9 mouse cellular contexts compared by ENCODE assay signal in the genomic region with DNA sequence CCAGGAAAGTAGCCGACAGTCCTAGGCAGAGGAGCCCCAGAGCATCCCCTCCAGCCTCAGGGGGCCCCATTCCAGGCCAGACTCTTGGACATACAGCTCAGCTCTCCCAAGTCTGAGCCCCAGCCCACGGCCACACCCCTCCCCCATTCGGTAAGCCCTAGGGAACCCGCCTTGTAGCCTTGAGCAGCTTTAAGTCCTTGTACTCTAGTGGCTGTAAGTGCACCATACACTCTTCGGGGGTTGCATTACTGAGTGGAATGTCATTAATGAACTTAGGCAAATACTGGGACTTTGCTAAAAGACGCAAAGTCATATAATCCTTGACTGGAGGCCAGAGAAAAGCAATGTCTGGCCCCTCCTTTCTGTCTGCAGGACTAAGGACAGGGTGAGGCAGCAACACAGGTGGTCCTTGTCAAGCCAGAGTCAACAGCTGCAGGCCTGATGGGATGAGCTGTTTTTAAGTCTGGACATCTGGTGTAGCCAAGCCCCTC. TPM values are rescaled to one million over a fixed set of nuclear protein-coding genes. Genes with fewer than 3 reads are reported as not detected.
A peak's percentile ranks its signal among the peaks of the same experiment; 100 is the strongest.
DNase-seq lines count a peak whose midpoint lies in the region; ATAC-seq and TF ChIP-seq lines count a peak whose summit lies in the region.
"Had no signal": no experiment of that assay in that cellular context is flagged by ENCODE, and none has a peak within 500 bp of the region (broad histone marks: within the 10 kb centered on the region; RNA-seq: fewer than 3 reads in every experiment).

No protein-coding gene starts in this region.

- H3K4me2 ChIP-seq in forebrain, embryonic 12.5 days, result no peak overlapping the region
- no peak overlapping the region for H3K4me2 ChIP-seq in forebrain, embryonic 13.5 days
- peak overlapping the region; percentile 18 for H3K4me2 ChIP-seq in heart, embryonic 14.5 days (ENCODE audit: low read length)

- H3K4me1 ChIP-seq in forebrain, embryonic 12.5 days, result peaks cover 17% of the 10 kb centered on the region
- peaks cover 8% of the 10 kb centered on the region for H3K4me1 ChIP-seq in forebrain, embryonic 13.5 days
- peaks cover 22 to 41% of the 10 kb centered on the region in 2 experiments for H3K4me1 ChIP-seq in heart, embryonic 14.5 days (ENCODE audit: control insufficient read depth in 2 of 2, insufficient read depth in 2 of 2, low read length in 2 of 2)
- peaks cover 7% of the 10 kb centered on the region for H3K4me1 ChIP-seq in thymus, adult 2 months (replicated peaks; ENCODE audit: control insufficient read depth, insufficient read depth, low read length)

- no peak for TF ChIP-seq CTCF in thymus, adult 2 months (IDR thresholded peaks at IDR 0.05; ENCODE audit: borderline replicate concordance, control insufficient read depth, extremely low read depth, insufficient read depth, low read length, poor library complexity)

- peak; percentile 75 for DNase-seq in ES-CJ7 (ENCODE audit: low read depth, low spot score)
- peak; percentile 80 for DNase-seq in lung, postnatal 10 days
- no peak for DNase-seq in thymus, adult 2 months
- no peak for DNase-seq in left cerebral cortex, adult 8-10 months (ENCODE audit: low spot score in 2 of 2)
- DNase-seq in layer of hippocampus, adult 9-11 months, result no peak

- no peak for ATAC-seq in forebrain, embryonic 12.5 days (ENCODE audit: low FRiP score)
- no peak for ATAC-seq in forebrain, embryonic 13.5 days
- no peak for ATAC-seq in heart, embryonic 14.5 days (ENCODE audit: insufficient number of reproducible peaks, insufficient read depth, low FRiP score, low read depth)

- H3K4me3 ChIP-seq in forebrain, embryonic 12.5 days (replicated peaks), result no peak overlapping the region
- H3K4me3 ChIP-seq in forebrain, embryonic 13.5 days, result no peak overlapping the region
- no peak overlapping the region for H3K4me3 ChIP-seq in heart, embryonic 14.5 days (ENCODE audit: control insufficient read depth in 1 of 2, insufficient read depth in 1 of 2, low read depth in 1 of 2, low read length in 2 of 2)
- no peak overlapping the region for H3K4me3 ChIP-seq in thymus, adult 2 months (ENCODE audit: control insufficient read depth, insufficient read depth, low read length)

- H3K27ac ChIP-seq in forebrain, embryonic 12.5 days, result 0 out of 2 replicates have a peak overlapping the region, but pooled peaks have one; percentile 2
- H3K27ac ChIP-seq in forebrain, embryonic 13.5 days, result no peak overlapping the region
- peak overlapping the region; percentile 70 to 81 for H3K27ac ChIP-seq in heart, embryonic 14.5 days (replicated peaks in 1 of 2; ENCODE audit: control insufficient read depth in 1 of 2, insufficient read depth in 1 of 2, low read depth in 2 of 2, low read length in 2 of 2)
- no peak overlapping the region for H3K27ac ChIP-seq in thymus, adult 2 months (ENCODE audit: control insufficient read depth, insufficient read depth, low read length)

- no peaks in the 10 kb centered on the region for H3K9me3 ChIP-seq in forebrain, embryonic 12.5 days
- H3K9me3 ChIP-seq in forebrain, embryonic 13.5 days (replicated peaks), result no peaks in the 10 kb centered on the region
- no peaks in the 10 kb centered on the region for H3K9me3 ChIP-seq in heart, embryonic 14.5 days (ENCODE audit: control insufficient read depth, low read length)

- H3K36me3 ChIP-seq in forebrain, embryonic 12.5 days (replicated peaks), result peaks cover 45% of the 10 kb centered on the region
- peaks cover 51% of the 10 kb centered on the region for H3K36me3 ChIP-seq in forebrain, embryonic 13.5 days (ENCODE audit: poor library complexity, severe bottlenecking)
- H3K36me3 ChIP-seq in heart, embryonic 14.5 days (ENCODE audit: control insufficient read depth, insufficient read depth, low read length), result peaks cover 20% of the 10 kb centered on the region
- no peaks in the 10 kb centered on the region for H3K36me3 ChIP-seq in thymus, adult 2 months (ENCODE audit: control insufficient read depth, insufficient read depth, low read length)

- TF ChIP-seq POLR2A in thymus, adult 2 months (IDR thresholded peaks at IDR 0.05; ENCODE audit: control insufficient read depth, extremely low read depth, insufficient read depth, low read length, poor library complexity), result no peak

- no peak overlapping the region for H3K9ac ChIP-seq in forebrain, embryonic 12.5 days
- no peak overlapping the region for H3K9ac ChIP-seq in forebrain, embryonic 13.5 days
- peak overlapping the region; percentile 46; the same call in 1 of the 2 replicates for H3K9ac ChIP-seq in heart, embryonic 14.5 days (ENCODE audit: low read length)

- no peaks in the 10 kb centered on the region for H3K27me3 ChIP-seq in forebrain, embryonic 12.5 days
- no peaks in the 10 kb centered on the region for H3K27me3 ChIP-seq in forebrain, embryonic 13.5 days
- no peaks in the 10 kb centered on the region for H3K27me3 ChIP-seq in heart, embryonic 14.5 days (ENCODE audit: control insufficient read depth, insufficient read depth, low read length)
- H3K27me3 ChIP-seq in thymus, adult 2 months (ENCODE audit: control insufficient read depth, insufficient read depth, low read length), result no peaks in the 10 kb centered on the region

- WGBS in forebrain, embryonic 12.5 days, result 44% methylated on average over 6 of the region's 6 CpGs
- 48% methylated on average over 6 of the region's 6 CpGs for WGBS in forebrain, embryonic 13.5 days
- WGBS in heart, embryonic 14.5 days, result 34% methylated on average over 6 of the region's 6 CpGs
- 88% methylated on average over 6 of the region's 6 CpGs for WGBS in thymus, adult 2 months

RNA-seq across cellular contexts. Expression of a gene that starts 7.9 kb away (rescaled TPM):
- polyA plus RNA-seq in forebrain, embryonic 12.5 days (2016; fragmentation: Nextera tagmentation; extraction: Ambion mirVana), result 2,395 and 2,485 TPM in 2 replicates
- polyA plus RNA-seq in forebrain, embryonic 13.5 days (2015; fragmentation: Nextera tagmentation; extraction: Ambion mirVana), result 2,311 and 2,462 TPM in 2 replicates
- 262 and 266 TPM in 2 replicates for polyA plus RNA-seq in heart, embryonic 14.5 days (2014; fragmentation: Nextera tagmentation; extraction: Ambion mirVana)
- polyA plus RNA-seq in thymus, adult 2 months (2012; rRNA removed), result 107 and 119 TPM in 2 replicates
- total RNA-seq in left cerebral cortex, adult 8-10 months (2022), result 1,000 to 10,000 TPM; 1,860 to 1,987 (median 1,908) TPM
- total RNA-seq: MEL had no signal

RNA-seq across cellular contexts. Expression of a gene that starts 13.7 kb away (rescaled TPM):
- 15.4 and 16.7 TPM in 2 replicates for polyA plus RNA-seq in forebrain, embryonic 12.5 days (2016; fragmentation: Nextera tagmentation; extraction: Ambion mirVana)
- polyA plus RNA-seq in forebrain, embryonic 13.5 days (2015; fragmentation: Nextera tagmentation; extraction: Ambion mirVana), result 10.7 and 12.2 TPM in 2 replicates
- 3.1 and 5.5 TPM in 2 replicates for polyA plus RNA-seq in heart, embryonic 14.5 days (2014; fragmentation: Nextera tagmentation; extraction: Ambion mirVana)
- polyA plus RNA-seq in thymus, adult 2 months (2012; rRNA removed), result 40.4 and 47.2 TPM in 2 replicates
- 10 to 100 TPM; 18.6 to 22.6 (median 20.8) TPM for total RNA-seq in left cerebral cortex, adult 8-10 months (2022)

RNA-seq across cellular contexts. Expression of a gene that starts 48.9 kb away (rescaled TPM):
- polyA plus RNA-seq in forebrain, embryonic 12.5 days (2016; fragmentation: Nextera tagmentation; extraction: Ambion mirVana), result 59.0 and 62.7 TPM in 2 replicates
- polyA plus RNA-seq in forebrain, embryonic 13.5 days (2015; fragmentation: Nextera tagmentation; extraction: Ambion mirVana), result 62.1 and 62.8 TPM in 2 replicates
- 42.1 and 42.6 TPM in 2 replicates for polyA plus RNA-seq in heart, embryonic 14.5 days (2014; fragmentation: Nextera tagmentation; extraction: Ambion mirVana)
- polyA plus RNA-seq in thymus, adult 2 months (2012; rRNA removed), result 12.8 and 16.6 TPM in 2 replicates
- 10 to 100 TPM; 59.0 to 65.9 (median 59.6) TPM for total RNA-seq in left cerebral cortex, adult 8-10 months (2022)

RNA-seq across cellular contexts. Expression of a gene that starts 48.9 kb away (rescaled TPM):
- 55.0 and 56.0 TPM in 2 replicates for polyA plus RNA-seq in forebrain, embryonic 12.5 days (2016; fragmentation: Nextera tagmentation; extraction: Ambion mirVana)
- polyA plus RNA-seq in forebrain, embryonic 13.5 days (2015; fragmentation: Nextera tagmentation; extraction: Ambion mirVana), result 52.6 and 56.2 TPM in 2 replicates
- 49.7 and 51.0 TPM in 2 replicates for polyA plus RNA-seq in heart, embryonic 14.5 days (2014; fragmentation: Nextera tagmentation; extraction: Ambion mirVana)
- 32.3 and 38.8 TPM in 2 replicates for polyA plus RNA-seq in thymus, adult 2 months (2012; rRNA removed)
- total RNA-seq in left cerebral cortex, adult 8-10 months (2022), result 10 to 100 TPM; 38.6 to 41.1 (median 39.6) TPM

Comparison
In these comparisons a context has a peak if more than half of its experiments do, and no peak if none do; other contexts are left out.
1. H3K27ac ChIP-seq: peak in forebrain, embryonic 12.5 days (single experiment) and heart, embryonic 14.5 days (2 of 2); none in forebrain, embryonic 13.5 days (single experiment) and thymus, adult 2 months (single experiment).
2. DNase-seq: peak in ES-CJ7 (single experiment) and lung, postnatal 10 days (single experiment); none in thymus, adult 2 months (single experiment), left cerebral cortex, adult 8-10 months (0 of 2) and layer of hippocampus, adult 9-11 months (single experiment).